1 mouse cellular context compared by ENCODE assay signal in the genomic region with DNA sequence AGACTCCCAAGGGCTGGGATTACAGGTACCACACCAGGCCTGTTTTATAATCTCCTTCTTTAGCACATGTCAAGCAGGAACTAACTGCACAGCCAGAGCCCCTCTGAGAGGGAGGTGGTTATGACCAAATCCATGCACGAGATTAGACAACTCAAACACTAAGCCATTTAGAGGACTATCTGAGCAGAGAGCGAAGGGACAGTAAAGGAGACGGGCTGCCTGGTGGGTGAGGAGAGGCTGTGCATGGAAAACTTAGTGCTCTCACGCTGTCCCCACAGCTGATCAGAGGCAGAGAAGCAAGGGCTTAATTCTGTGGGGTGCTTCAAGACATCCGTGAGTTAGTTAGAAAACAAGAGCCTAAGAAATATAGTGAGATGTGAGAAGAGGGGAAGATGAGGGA.
TF ChIP-seq lines count a peak whose summit lies in the region.

No protein-coding gene starts in this region.

TF ChIP-seq in CH12.LX, 34 proteins besides CTCF, POLR2A, EP300 and RAD21 (continued from another document):
- TF ChIP-seq TCF12 (IDR thresholded peaks at IDR 0.05; ENCODE audit: low read depth, low read length) (no peak), SIN3A (IDR thresholded peaks at IDR 0.05; ENCODE audit: low read length) (no peak), ZC3H11A (IDR thresholded peaks at IDR 0.05; ENCODE audit: low read depth, low read length) (no peak), JUND (conservative IDR thresholded peaks at IDR 0.05; ENCODE audit: low read depth, low read length) (no peak), NELFE (IDR thresholded peaks at IDR 0.05; ENCODE audit: low read depth, low read length) (no peak)
